Mouse (Mus musculus): ENCODE data around the gene Gm281. TPM values are rescaled to one million over a fixed set of nuclear protein-coding genes. Genes with fewer than 3 reads are reported as not detected.

Gm281 gene
- polyA plus RNA-seq, 1 experiment from 2014 or later = not detected

- no peaks in the 10 kb centered on the region for H3K9me3 ChIP-seq (replicated peaks; ENCODE audit: control insufficient read depth, low read length)
- H3K36me3 ChIP-seq (ENCODE audit: control insufficient read depth, insufficient read depth, low read length) = peaks cover 19% of the 10 kb centered on the region
- no peak overlapping the region for H3K9ac ChIP-seq (ENCODE audit: low read depth, low read length)
- no peak overlapping the region for H3K27ac ChIP-seq (ENCODE audit: low read depth, low read length)
- no peaks in the 10 kb centered on the region for H3K27me3 ChIP-seq (ENCODE audit: control insufficient read depth, insufficient read depth, low read length)
- H3K4me3 ChIP-seq (ENCODE audit: low read depth, low read length) = no peak overlapping the region
- no peak overlapping the region for H3K4me2 ChIP-seq
- no peak for ATAC-seq (replicated peaks; ENCODE audit: insufficient number of reproducible peaks, low FRiP score, low TSS enrichment)
- no peaks in the 10 kb centered on the region for H3K4me1 ChIP-seq (ENCODE audit: control insufficient read depth, insufficient read depth, low read length)
- 88% methylated on average over 7 of the region's 7 CpGs for WGBS (ENCODE audit: insufficient replicate concordance)
Observed at GRCm38 (mm10) chr14:13948345-13948744, 34.1 kb upstream of the Gm281 start.

GRCm38 (mm10) chr14:13944686-13945085 lies 30.4 kb upstream of the Gm281 start:
- Histone ChIP-seq H3K36me3 (ENCODE audit: control insufficient read depth, insufficient read depth, low read length) (peaks cover 13% of the 10 kb centered on the region), H3K4me3 (ENCODE audit: low read depth, low read length) (no peak overlapping the region), H3K27ac (ENCODE audit: low read depth, low read length) (no peak overlapping the region), H3K9ac (ENCODE audit: low read depth, low read length) (no peak overlapping the region), H3K27me3 (ENCODE audit: control insufficient read depth, insufficient read depth, low read length) (no peaks in the 10 kb centered on the region), H3K4me2 (no peak overlapping the region), H3K4me1 (ENCODE audit: control insufficient read depth, insufficient read depth, low read length) (no peaks in the 10 kb centered on the region), H3K9me3 (replicated peaks; ENCODE audit: control insufficient read depth, low read length) (no peaks in the 10 kb centered on the region)
- no peak for ATAC-seq (replicated peaks; ENCODE audit: insufficient number of reproducible peaks, low FRiP score, low TSS enrichment)
- 85% methylated on average over 4 of the region's 4 CpGs for WGBS (ENCODE audit: insufficient replicate concordance)

DNA sequence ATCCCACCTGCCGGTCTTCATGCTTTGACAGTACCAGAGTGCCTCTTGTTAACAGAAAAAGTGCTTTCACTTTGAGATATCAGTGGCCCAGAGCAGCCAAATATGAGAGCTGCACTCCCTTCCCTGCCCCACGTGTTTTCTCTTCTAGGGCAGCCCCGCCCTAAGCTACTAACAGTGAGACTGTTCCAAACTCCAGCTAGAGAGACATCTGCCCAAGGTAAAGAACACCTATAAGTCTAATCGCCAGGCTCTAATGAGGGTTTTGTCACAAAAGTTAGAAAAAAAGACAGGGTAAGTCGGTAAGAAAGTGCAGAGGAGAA lies 19.7 kb upstream of the Gm281 start:
- Histone ChIP-seq H3K9me3 (replicated peaks; ENCODE audit: control insufficient read depth, low read length) (no peaks in the 10 kb centered on the region; the same call in 1 of the 2 replicates), H3K36me3 (ENCODE audit: control insufficient read depth, insufficient read depth, low read length) (no peaks in the 10 kb centered on the region), H3K9ac (ENCODE audit: low read depth, low read length) (peak overlapping the region; percentile 63; the same call in 1 of the 2 replicates), H3K27me3 (ENCODE audit: control insufficient read depth, insufficient read depth, low read length) (no peaks in the 10 kb centered on the region), H3K4me3 (ENCODE audit: low read depth, low read length) (peak overlapping the region; percentile 42), H3K4me1 (ENCODE audit: control insufficient read depth, insufficient read depth, low read length) (no peaks in the 10 kb centered on the region), H3K27ac (ENCODE audit: low read depth, low read length) (no peak overlapping the region), H3K4me2 (peak overlapping the region; percentile 70)
- WGBS (ENCODE audit: insufficient replicate concordance) = 38% methylated on average over 5 of the region's 5 CpGs
- ATAC-seq (replicated peaks; ENCODE audit: insufficient number of reproducible peaks, low FRiP score, low TSS enrichment) = no peak

DNA sequence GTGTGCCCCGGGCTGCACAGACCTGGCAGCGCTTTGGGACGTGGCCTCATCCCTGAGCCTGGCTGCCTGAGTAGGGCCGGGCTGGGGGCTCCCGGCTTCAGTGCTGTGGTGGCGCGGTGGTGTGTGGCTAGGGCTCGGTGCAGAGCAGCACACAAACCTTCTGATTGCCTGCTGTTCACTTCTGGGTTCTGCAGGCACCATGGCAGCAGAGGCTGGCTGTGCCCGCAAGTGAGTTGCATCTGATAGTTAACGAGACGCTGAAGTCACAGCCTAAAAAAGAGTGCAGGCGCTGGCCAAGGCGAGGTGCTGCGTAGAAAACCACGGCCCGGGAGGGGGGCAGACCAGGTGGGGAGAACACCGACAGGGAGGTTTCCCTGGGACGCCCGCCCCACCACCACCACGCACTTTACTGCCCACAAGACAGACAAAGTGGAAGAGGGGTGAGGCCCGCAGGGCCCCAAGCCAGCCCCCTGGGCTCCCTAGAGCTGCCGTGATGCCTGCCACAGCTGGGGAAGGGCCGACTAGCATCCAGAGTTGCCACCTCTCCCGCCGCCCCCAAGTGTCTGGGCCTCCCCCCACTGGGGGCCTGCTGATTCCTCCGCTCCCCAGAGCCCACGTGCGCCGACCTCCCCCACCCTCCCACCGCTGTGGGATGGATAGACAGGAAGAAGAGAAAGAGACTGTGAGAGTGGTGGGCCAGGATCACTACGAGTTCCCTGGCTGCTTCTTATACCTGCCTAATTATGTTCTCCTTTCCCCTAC lies 19.2 kb upstream of the Gm281 start:
- Histone ChIP-seq H3K4me2 (peak overlapping the region; percentile 70), H3K9ac (ENCODE audit: low read depth, low read length) (peak overlapping the region; percentile 63), H3K9me3 (replicated peaks; ENCODE audit: control insufficient read depth, low read length) (no peaks in the 10 kb centered on the region; the same call in 1 of the 2 replicates), H3K27me3 (ENCODE audit: control insufficient read depth, insufficient read depth, low read length) (no peaks in the 10 kb centered on the region), H3K4me1 (ENCODE audit: control insufficient read depth, insufficient read depth, low read length) (no peaks in the 10 kb centered on the region), H3K4me3 (ENCODE audit: low read depth, low read length) (peak overlapping the region; percentile 42), H3K27ac (ENCODE audit: low read depth, low read length) (no peak overlapping the region), H3K36me3 (ENCODE audit: control insufficient read depth, insufficient read depth, low read length) (no peaks in the 10 kb centered on the region)
- peak; percentile 57; the same call in 1 of the 2 replicates for ATAC-seq (replicated peaks; ENCODE audit: insufficient number of reproducible peaks, low FRiP score, low TSS enrichment)
- WGBS (ENCODE audit: insufficient replicate concordance) = 21% methylated on average over 25 of the region's 31 CpGs

DNA sequence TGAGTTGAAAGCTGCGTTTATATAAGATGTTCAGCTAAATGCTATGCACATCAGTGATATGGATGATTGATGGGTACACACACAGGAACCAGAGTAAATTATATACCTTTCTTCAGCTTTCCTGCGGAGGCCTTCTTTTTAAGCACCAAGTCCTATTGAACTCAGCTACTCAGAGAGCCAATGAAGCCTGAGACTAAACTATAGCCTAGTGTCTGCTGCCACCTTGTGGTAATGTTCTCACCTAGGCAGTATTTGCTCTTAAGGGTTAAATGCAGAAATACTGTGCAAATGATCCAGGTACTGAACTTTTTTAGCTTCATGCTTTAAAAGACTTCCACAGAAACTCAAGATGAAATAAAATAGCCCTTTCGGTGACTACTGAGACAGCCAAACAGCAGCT lies 3.4 kb upstream of the Gm281 start:
- no peak for ATAC-seq (replicated peaks; ENCODE audit: insufficient number of reproducible peaks, low FRiP score, low TSS enrichment)
- H3K4me3 ChIP-seq (ENCODE audit: low read depth, low read length) = no peak overlapping the region
- no peak overlapping the region for H3K4me2 ChIP-seq
- no peaks in the 10 kb centered on the region for H3K9me3 ChIP-seq (replicated peaks; ENCODE audit: control insufficient read depth, low read length)
- no peaks in the 10 kb centered on the region for H3K27me3 ChIP-seq (ENCODE audit: control insufficient read depth, insufficient read depth, low read length)
- H3K9ac ChIP-seq (ENCODE audit: low read depth, low read length) = no peak overlapping the region
- H3K4me1 ChIP-seq (ENCODE audit: control insufficient read depth, insufficient read depth, low read length) = no peaks in the 10 kb centered on the region
- 36% methylated on average over 3 of the region's 3 CpGs for WGBS (ENCODE audit: insufficient replicate concordance)
- no peaks in the 10 kb centered on the region for H3K36me3 ChIP-seq (ENCODE audit: control insufficient read depth, insufficient read depth, low read length)
- H3K27ac ChIP-seq (ENCODE audit: low read depth, low read length) = no peak overlapping the region

GRCm38 (mm10) chr14:13917208-13917607 lies 2.9 kb upstream of the Gm281 start:
- 79% methylated on average over 10 of the region's 10 CpGs for WGBS (ENCODE audit: insufficient replicate concordance)

DNA sequence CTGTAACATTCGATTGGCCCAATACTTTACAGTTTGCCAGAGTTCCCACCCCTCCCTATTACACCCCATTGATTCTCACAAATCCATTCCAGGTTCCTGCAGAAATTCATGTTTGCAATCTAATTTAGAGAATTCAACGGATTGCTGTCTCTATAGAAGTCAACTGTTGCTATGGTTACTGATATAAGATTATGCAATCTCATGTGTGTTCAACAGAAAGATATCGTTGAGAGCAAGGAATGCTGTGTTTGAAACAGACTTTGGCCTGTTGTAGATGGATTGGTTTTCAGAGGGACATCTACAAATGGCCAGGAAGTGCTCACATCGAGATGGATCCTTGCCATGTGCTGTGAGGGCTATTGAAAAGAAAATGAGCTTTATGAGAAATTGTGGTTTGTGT lies 929 bp upstream of the Gm281 start:
- H3K27ac ChIP-seq (ENCODE audit: low read depth, low read length) = no peak overlapping the region
- no peaks in the 10 kb centered on the region for H3K27me3 ChIP-seq (ENCODE audit: control insufficient read depth, insufficient read depth, low read length)
- no peaks in the 10 kb centered on the region for H3K36me3 ChIP-seq (ENCODE audit: control insufficient read depth, insufficient read depth, low read length)
- no peak overlapping the region for H3K4me3 ChIP-seq (ENCODE audit: low read depth, low read length)
- no peaks in the 10 kb centered on the region for H3K4me1 ChIP-seq (ENCODE audit: control insufficient read depth, insufficient read depth, low read length)
- no peaks in the 10 kb centered on the region for H3K9me3 ChIP-seq (replicated peaks; ENCODE audit: control insufficient read depth, low read length)
- H3K9ac ChIP-seq (ENCODE audit: low read depth, low read length) = no peak overlapping the region
- H3K4me2 ChIP-seq = no peak overlapping the region
- WGBS (ENCODE audit: insufficient replicate concordance) = 71% methylated on average over 4 of the region's 4 CpGs
- no peak for ATAC-seq (replicated peaks; ENCODE audit: insufficient number of reproducible peaks, low FRiP score, low TSS enrichment)

More at GRCm38 (mm10) chr14:13917208-13917607, 2.9 kb upstream of the Gm281 start:
- no peak overlapping the region for H3K4me3 ChIP-seq (ENCODE audit: low read depth, low read length)
- no peak overlapping the region for H3K27ac ChIP-seq (ENCODE audit: low read depth, low read length)
- H3K9me3 ChIP-seq (replicated peaks; ENCODE audit: control insufficient read depth, low read length) = no peaks in the 10 kb centered on the region
- H3K4me2 ChIP-seq = no peak overlapping the region
- no peaks in the 10 kb centered on the region for H3K36me3 ChIP-seq (ENCODE audit: control insufficient read depth, insufficient read depth, low read length)
- no peak for ATAC-seq (replicated peaks; ENCODE audit: insufficient number of reproducible peaks, low FRiP score, low TSS enrichment)
- H3K4me1 ChIP-seq (ENCODE audit: control insufficient read depth, insufficient read depth, low read length) = no peaks in the 10 kb centered on the region
- H3K27me3 ChIP-seq (ENCODE audit: control insufficient read depth, insufficient read depth, low read length) = no peaks in the 10 kb centered on the region
- H3K9ac ChIP-seq (ENCODE audit: low read depth, low read length) = no peak overlapping the region

GRCm38 (mm10) chr14:13910148-13910547 lies 4.1 kb downstream of the Gm281 start:
- Histone ChIP-seq H3K4me3 (ENCODE audit: low read depth, low read length) (no peak overlapping the region), H3K27ac (ENCODE audit: low read depth, low read length) (no peak overlapping the region), H3K4me2 (no peak overlapping the region), H3K27me3 (ENCODE audit: control insufficient read depth, insufficient read depth, low read length) (no peaks in the 10 kb centered on the region), H3K9ac (ENCODE audit: low read depth, low read length) (no peak overlapping the region), H3K36me3 (ENCODE audit: control insufficient read depth, insufficient read depth, low read length) (no peaks in the 10 kb centered on the region), H3K4me1 (ENCODE audit: control insufficient read depth, insufficient read depth, low read length) (no peaks in the 10 kb centered on the region), H3K9me3 (replicated peaks; ENCODE audit: control insufficient read depth, low read length) (no peaks in the 10 kb centered on the region)
- 75% methylated on average over 2 of the region's 2 CpGs for WGBS (ENCODE audit: insufficient replicate concordance)
- no peak for ATAC-seq (replicated peaks; ENCODE audit: insufficient number of reproducible peaks, low FRiP score, low TSS enrichment)

DNA sequence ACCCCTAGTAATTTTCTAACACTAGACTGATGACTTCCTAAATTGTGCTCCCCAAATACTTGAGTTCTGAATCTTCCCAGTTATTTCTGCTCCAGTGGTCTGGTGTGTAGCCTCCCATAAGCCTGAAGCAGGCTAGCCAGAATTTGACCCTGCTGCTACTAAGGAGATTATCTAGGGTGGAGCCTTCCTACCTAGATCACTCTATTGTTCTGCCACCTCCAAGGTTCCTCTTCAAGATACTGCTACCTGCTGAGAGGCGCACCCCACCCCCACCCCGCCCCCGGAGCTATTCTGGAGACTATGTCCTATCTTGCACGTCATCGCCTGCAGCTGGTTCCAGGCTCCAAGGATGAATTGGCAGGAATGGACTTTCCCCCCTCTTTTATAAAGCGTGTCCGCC lies 7.1 kb downstream of the Gm281 start:
- H3K9me3 ChIP-seq (replicated peaks; ENCODE audit: control insufficient read depth, low read length) = no peaks in the 10 kb centered on the region
- WGBS (ENCODE audit: insufficient replicate concordance) = 83% methylated on average over 7 of the region's 7 CpGs
- H3K36me3 ChIP-seq (ENCODE audit: control insufficient read depth, insufficient read depth, low read length) = no peaks in the 10 kb centered on the region
- no peak overlapping the region for H3K4me2 ChIP-seq
- H3K4me3 ChIP-seq (ENCODE audit: low read depth, low read length) = no peak overlapping the region
- H3K27ac ChIP-seq (ENCODE audit: low read depth, low read length) = no peak overlapping the region
- no peaks in the 10 kb centered on the region for H3K27me3 ChIP-seq (ENCODE audit: control insufficient read depth, insufficient read depth, low read length)
- no peak overlapping the region for H3K9ac ChIP-seq (ENCODE audit: low read depth, low read length)
- ATAC-seq (replicated peaks; ENCODE audit: insufficient number of reproducible peaks, low FRiP score, low TSS enrichment) = no peak
- H3K4me1 ChIP-seq (ENCODE audit: control insufficient read depth, insufficient read depth, low read length) = no peaks in the 10 kb centered on the region

Data from heart, embryonic 11.5 days (tissue).